Mouse (Mus musculus) regulatory T cell (primary cell): Measurements from ENCODE around the gene Edem1.

Source experiments
- in situ Hi-C: fragments of 300-600 bp; cut with MboI, MseI; formaldehyde crosslinking; loops from one replicate; pipeline ENCODE4 v1.15.1; 2025; ENCODE audit warnings: high pct_unique_total_duplicates

The Edem1 gene

DNA sequence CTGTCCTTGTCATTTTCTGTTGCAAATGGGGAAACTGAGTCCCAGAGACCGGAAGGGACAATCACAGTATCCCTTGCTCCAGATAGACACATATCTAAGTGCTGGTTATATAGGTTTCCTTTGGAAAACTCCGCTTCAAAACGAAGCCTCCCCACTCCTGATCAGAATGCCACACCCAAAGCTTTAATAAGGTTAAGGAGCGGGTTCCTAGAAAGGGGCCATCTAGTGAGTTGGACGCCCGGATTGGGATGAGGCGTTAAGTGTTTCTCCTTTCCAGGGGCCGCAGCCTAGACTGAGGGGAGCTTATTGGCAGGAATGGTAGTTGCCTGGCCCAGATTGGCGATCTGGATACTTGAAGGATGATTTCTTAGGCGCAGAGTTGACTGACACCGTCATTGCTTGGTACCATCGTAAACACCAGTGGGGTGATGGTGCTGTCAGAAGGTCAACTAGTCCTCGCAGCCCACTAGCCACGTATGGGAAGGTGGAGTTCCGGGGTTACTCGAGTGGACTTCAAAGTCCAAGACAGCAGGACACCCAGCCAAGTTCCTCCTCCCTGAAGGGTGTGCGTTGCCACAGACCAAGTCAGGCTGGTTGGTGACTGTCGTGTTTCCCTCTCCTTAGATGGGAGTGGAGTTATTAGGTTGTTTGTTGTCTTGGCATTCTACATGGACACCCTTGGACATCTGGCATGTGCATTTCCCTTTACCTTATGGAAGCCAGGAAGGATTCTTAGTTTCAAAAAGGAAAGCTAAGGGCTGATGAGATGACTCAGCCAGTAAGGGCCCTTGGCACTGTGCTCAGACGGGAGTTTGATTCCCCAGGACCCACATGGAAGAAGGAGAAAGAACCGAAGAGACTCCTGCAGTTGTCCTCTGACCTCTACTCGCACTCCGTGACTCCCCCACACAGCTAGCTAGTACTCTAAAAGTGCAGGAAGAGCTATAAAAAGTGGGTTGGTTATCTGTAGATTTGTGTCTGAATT is 1.2 kb downstream of the Edem1 start:
- in situ Hi-C loops, result no loop called here

DNA sequence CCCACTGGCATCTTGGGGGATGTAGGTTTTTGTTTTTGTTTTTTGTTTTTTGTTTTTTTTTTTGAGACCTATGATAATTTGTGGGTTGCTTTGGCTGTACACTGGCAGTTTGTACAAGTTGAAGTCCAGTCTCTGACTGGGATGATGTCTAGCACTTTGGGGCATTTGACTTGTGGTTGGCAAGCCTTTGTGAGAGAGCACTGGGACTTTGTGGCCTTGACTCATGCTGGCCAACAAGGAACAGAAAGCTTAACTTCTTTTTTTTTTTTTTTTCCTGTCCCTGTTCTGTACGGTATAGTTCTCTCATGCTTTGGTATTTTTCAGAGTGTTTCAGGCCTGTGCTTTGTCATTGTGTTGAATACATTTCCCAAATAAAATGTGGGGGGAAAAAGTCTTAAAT is 3.7 kb downstream of the Edem1 start:
- in situ Hi-C loops, result no loop called here

DNA sequence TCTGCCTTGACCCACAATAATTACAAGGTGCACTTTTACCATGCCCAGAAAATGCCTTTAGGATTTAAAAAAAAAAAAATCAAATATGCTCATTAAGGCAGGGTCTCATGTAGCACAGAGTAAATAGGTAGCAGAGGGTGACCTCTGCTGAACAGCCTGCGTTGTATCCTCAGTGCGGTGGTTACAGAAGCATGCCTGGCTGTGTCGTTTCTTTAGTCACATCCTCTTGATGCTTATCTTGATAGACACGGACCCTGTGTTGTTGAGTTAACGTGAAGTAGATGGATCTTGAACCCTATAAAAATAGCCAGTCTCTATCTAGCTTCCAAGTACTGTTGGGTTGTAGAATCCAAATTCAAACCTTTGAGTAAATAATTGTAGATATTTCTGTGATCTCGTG is 4.5 kb downstream of the Edem1 start:
- in situ Hi-C loops, result no loop called here

DNA sequence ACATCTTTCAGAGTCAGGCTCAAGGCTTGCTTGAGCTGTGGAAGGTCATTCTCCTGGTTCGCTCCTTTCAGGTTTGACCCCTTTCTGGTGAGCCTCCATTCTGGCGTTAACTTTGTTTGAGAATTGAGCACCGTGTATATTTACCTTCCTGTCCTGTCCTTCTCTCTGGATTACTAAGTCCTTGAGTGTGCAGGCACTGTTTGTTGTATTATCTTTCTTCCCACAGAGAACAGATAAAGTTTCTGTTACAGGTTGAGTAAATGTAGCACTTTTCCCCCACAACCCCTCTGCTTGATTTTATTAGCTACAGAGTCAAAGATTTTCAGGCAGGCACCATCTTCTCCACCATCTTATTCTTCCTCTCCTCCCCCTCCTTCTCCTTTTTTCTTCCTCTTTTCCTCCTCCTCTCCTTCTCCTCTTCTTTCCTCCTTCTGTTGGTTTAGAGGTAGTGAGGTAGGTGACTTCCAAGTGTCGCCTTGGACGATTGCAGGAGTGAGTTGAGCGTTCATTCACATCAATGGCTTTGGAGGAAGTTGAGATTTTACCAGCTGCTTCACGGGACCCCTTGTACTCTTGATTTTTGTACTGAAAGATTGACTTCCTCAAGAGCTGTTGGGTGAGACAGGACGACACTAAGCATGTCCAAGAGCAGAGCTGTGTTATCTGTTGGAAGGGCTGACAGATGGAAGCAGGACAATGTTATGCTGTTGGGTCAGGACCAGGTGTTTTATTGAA is 5.7 kb downstream of the Edem1 start:
- in situ Hi-C loops, result no loop called here

DNA sequence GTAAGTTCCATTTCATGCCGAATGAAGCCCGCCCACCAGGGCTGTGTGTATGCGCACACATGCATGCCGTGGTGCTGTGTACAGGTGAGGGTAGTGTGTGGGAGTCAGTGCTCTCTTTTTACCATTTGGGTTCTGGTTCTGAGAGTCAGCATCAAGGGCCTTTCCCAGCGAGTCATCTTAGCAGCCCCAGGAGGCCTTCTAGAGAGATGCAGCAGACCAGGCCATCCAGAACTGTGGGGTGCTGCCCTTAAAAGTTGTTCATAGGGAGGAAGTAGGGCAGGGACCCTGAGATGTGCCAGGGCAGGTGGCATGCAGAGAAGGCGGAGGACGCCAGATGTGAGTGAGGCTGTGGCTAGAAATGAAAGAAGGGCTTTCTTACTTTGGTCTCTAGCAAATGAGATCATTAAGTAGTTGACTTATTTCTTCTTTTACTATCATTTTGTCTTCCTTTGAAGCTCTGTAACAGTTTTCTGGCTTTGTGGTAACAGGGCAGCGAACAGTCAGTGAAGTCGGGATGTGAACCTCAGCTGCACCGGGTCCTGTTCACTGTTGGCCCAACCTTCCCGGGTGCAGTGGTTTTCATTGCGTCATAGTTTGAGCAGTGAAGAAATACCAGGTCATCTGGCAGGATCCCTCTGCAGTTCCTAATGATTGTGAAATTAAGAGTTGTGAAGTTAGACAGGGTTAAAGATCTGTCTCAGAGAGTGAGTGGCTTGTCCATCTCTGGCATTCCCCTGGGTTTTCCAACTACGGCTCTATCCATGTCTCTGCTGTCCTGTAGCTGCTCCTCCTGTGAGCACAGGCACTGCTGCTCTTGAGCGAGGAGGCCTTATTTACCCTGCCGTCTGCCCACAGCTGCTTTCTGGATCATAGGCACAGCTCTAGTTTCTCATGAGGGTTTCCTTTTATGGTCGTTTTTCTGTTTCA is 7.6 kb downstream of the Edem1 start:
- in situ Hi-C loops, result no loop called here

DNA sequence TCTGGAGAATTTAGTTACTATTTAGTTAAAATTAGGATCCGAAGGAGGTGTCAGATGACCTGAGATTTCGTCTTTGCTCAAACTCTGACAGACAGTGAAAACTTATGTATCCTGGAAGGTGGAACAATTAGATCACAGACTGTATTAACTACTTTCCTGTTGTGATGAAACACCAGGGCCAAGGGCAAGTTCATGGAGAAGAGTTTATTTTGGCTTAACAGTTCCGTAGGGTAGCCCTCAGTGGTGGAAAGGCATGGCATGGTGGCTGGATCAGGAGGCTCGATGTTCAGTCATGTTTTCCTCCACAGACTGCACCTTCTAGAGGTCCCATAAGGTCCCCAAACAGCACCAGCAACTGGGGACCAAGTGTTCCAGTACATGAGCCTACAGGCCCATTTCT is 8.6 kb downstream of the Edem1 start:
- in situ Hi-C loops, result no loop called here

DNA sequence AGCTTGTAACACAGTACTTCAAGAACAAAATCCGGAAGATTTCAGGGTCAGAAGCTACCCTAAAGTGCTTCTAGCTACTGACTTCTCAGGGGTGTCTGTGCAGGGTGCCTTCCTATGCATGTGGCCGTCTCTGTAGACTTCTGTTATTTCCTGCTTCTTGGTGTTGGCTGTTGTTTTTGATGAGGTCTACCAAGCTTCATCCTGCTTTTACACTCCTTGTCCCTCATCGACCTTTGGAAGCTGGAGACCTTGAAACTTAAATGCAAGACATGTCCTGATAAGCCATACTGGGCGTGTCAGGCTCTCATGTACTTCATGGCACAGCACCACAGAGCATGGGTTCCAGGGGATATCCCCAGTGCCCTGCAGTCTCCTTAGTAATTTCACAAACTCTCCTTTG is 9.5 kb downstream of the Edem1 start:
- in situ Hi-C loops, result no loop called here

DNA sequence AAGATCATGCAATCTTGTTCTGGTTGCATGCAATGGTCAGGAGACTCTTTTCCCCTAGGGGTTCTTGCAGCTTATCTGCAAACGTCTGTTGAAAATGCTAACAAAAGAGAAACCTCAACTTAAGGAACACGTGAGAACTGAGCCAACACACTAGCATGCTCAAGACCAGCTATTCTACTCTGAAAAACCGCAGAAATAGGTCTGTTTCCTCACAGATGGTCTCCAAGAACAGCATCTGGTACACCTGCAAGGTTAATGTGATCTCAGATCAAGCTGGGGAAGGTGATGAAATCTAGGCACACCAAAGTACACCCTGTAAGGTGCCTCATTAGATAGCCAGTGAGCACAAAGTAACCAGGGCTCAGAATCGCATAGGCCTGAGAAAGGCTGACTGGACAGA is 11.0 kb downstream of the Edem1 start:
- in situ Hi-C loops, result no loop called here

DNA sequence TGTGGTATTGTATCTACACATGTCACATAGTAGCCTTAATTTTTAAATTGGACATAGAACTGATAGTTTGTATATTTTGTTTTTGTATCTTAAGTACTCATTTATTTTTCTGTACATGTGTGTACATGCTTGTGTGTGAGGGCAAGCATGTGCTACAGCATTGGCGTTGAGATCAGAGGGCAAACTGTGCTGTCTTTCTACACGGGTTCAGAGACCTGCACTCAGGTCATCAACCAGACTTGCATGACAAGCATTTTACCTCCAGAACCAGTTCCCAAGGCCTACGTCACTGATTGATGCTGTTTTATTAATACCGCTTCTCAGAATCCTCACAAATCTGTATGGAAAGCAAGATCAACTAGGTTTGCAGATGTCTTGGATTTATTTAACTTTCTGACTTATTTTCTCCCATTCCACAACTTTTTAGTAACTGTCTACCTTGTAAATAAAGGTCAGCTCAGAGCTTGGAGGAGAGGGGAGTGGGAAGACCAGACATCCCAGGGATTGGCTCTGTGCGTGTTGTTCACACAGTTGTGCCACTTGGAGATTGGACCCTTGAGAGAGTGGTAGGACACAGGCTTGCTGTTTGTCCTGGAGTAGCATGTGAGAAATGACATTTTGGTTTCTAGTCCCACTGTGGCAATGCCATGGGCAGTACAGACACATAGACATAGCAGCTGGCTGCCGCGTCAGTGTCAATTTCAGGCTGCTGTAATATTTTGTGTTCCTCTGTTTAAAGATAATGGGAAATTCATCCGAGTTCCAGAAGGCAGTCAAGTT is 12.6 kb downstream of the Edem1 start:
- in situ Hi-C loops, result no loop called here

DNA sequence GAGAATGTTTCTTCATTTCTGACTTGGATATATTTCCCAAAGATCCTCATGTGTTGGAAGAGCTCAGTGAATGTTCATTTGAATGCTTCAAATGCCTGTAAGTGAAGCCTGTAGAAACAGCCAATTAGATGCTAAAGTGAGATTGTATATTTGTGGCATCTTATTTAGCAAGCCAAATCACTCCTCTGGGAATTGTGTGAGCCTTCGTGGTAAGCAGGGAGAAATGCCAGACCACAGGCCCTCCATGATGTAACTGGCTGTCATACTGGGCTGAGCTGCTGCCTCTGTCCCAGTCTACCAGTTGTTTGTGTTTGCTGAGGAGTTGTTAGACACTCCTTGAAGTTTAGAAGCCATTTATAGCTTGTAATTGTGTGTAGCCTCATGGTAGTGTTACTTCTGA is 15.2 kb downstream of the Edem1 start:
- in situ Hi-C loops, result no loop called here

DNA sequence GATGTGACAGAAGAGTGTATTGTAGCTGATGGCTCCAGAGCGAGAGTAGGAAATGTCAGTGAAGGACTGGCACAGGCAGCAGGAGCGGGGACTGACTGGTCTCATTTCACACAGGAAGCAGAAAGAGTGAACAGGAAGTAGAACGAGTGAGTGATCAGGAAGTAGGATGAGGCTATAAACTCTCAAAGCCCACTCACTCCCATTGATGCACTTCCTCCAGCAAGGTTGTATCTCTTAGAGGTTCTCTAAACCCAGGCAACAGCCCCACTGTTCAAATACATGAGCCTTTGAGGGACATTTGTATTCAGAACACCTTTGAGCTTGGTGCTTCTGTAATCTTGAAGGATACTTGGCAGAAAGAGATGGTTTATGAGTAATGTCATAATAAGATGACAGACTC is 15.7 kb downstream of the Edem1 start:
- in situ Hi-C loops, result no loop called here

DNA sequence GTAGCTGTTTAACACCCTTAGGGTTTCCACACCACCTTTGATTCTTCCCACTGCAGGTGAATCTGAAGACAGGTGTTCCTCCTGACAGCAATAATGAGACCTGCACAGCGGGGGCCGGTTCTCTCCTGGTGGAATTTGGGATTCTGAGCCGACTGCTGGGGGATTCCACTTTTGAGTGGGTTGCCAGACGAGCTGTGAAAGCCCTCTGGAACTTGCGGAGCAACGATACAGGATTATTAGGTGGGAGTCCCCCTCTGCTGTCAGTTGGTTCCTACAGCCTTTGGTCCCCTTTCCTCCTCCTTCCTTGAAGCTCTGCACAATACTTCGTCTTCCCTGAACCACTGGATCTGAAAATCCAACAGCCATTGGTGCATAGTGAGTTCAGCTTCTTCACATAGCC is 16.3 kb downstream of the Edem1 start:
- in situ Hi-C loops, result no loop called here

DNA sequence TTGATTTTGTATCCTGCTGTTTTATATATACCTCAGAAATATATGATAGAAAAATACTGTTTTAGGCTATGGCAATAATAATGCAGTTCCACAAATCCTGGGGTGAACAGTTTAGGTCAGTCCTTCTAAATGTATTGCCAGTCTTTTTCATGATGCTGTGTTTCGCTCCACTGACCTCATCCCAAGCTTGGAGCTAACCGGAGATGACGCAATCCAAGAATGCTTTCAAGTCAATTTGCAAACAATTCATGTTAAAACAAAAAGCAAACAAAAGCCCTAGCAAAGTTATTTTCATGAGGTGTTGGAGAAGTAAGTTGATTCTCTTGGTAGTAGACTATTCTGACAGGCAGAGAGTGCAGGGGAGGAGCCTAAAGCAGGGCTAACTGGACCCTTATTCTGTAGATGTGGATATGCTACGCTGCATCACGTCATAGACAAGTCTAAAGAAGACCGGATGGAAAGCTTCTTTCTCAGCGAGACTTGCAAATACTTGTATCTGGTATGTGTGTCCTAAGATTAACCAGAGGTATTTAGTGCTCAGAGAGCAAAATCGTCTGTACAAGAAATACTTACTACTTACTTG is 23.7 kb downstream of the Edem1 start:
- in situ Hi-C loops, result no loop called here

DNA sequence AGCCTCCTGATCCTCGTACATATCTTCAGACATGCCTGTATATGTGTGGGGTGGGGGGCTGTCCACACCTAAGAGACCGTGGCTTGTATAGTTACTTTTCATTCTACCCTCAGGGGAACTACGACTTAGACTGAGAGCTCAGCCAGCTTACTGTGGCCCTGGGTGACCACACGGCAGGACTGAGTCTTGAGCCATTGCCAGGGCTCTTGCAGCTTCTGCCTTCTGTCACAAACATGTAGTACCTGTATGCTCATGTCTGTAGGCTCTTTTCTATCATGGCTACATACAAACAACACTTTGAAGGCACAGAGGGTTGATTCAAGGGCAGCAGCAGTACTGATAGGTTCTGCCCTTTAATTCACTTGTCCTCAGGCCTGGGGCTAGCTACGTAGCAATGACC is 24.5 kb downstream of the Edem1 start:
- in situ Hi-C loops, result no loop called here

DNA sequence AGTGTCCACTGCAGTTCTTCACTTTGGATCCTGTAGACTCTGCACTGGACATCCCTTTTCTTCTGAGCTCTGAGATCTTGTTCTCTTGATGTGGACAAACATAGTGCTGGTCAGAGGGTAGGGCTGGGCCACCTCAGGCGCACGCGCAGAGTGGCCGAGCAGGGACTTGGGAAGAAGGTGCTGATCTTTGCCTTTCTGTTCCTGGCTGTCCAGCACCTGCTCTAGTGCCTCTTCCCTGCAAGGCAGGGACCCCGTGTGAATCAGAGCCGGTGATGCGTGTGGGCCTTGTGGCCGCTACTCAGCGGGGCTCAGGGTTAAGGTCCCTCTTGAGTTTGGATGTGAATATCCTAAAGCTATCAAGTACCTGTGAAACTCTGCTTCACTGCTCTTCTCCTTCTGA is 30.1 kb downstream of the Edem1 start:
- in situ Hi-C loops, result no loop called here

DNA sequence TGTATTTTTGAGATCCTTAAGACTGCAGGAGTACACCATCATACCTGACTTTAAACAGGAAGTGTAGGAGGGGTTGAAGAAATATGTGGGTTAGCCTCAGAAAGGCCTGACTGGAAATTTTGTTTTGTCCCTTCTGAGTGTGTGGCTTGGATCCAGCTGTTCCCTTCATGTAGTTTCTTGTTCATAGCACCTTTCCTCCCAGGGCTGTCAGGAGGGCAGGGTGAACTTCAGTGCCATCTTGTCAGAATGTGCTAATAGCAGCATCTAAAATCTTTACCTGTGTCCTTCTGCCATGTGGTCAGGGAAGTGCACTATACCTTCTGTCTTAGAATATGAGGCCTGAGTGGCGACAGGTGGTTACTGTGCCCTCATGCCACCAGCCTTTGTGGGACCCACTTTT is 32.8 kb downstream of the Edem1 start:
- in situ Hi-C loops, result loop anchor here (10.0 kb wide), 1 partner anchor 1684 kb away; no protein-coding TSS in a partner anchor

DNA sequence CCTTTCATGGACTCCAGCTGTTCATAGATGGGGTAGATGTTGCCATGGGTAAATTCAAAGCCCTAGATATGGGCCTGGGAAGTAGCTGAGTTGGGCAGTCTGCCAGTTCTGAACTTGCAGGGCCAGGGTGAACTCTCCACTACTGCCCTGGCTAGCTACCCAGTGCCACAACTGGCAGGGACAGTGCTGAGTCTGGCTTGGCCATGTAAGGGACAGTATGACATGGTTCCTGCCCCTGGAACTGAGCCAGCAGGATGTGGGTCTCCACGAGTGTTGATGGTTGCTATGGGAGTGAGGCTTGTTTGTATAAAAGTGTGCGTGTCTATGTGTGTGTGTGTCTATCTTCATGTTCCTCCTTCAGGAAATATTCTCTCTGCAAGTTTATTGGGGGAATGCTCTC is 34.1 kb downstream of the Edem1 start:
- in situ Hi-C loops, result loop anchor here (10.0 kb wide), 1 partner anchor 1682 kb away; no protein-coding TSS in a partner anchor

DNA sequence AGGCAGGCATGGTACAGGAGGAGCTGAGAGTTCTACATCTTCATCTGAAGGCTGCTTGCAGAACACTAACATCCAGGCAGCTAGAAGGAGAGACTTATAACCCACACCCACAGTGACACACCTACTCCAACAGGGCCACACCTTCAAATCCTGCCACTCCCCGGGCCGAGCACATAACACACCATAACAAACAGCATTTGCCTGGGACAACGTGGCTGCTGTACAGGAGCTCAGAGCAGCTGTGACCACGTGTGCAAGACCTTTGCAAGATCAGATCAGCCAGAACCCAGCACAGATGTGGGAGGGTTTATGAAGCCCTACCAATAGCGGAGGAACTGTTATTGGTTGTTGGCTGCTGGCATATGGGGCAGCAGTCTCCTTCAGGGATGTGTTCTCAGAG is 37.9 kb downstream of the Edem1 start:
- in situ Hi-C loops, result loop anchor here (10.0 kb wide), 1 partner anchor 1678 kb away; no protein-coding TSS in a partner anchor

DNA sequence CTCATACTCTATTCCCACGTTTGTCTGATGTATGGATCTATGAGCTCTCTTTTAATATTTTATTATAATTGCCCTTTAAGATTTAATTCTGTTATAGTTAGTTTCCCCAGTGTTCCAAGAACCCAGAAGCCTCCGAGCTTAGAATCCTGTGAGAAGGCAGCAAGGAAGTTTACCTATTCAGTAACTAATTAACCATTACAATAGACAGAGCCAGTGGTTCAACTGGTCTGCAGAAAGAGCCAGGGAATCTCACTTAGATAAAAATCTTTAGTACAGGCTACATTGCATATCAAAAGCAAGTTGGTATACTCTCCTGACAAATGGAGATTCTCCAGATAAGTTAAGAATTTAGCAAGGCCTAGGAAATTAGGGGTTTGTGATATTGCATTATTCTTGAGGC is 40.6 kb downstream of the Edem1 start:
- in situ Hi-C loops, result loop anchor here (10.0 kb wide), 1 partner anchor 1676 kb away; no protein-coding TSS in a partner anchor

DNA sequence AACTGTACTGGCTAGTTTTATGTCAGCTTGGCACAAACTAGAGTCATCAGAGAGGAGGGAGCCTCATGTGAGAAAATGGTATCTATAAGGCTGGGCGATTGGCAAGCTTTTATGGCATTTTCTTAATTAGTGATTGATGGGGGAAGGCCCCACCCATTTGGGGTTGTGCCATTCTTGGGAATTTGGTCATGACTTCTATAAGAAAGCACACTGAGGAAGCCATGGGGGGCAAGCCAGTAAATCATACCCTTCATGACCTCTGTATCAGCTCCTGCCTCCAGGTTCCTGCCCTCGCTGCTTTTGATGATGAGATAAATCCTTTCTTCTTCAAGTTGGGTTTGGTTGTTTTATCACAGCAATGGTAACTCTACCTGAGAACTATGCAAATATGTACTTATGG is 42.0 kb downstream of the Edem1 start:
- in situ Hi-C loops, result no loop called here
